In genomic region chr8:94892917-94893316, GRCm38 (mm10) we compare ENCODE assay signal across 21 mouse cellular contexts. TPM values are rescaled to one million over a fixed set of nuclear protein-coding genes. Genes with fewer than 3 reads are reported as not detected.
DNase-seq lines count a peak whose midpoint lies in the region; ATAC-seq and TF ChIP-seq lines count a peak whose summit lies in the region.
"Had no signal": no experiment of that assay in that cellular context is flagged by ENCODE, and none has a peak within 500 bp of the region (broad histone marks: within the 10 kb centered on the region; RNA-seq: fewer than 3 reads in every experiment).

No protein-coding gene starts in this region.

- H3K27me3 ChIP-seq in heart, embryonic 12.5 days (replicated peaks) = no peaks in the 10 kb centered on the region
- 0 out of 2 replicates have a peak, but pooled peaks cover 9% of the 10 kb centered on the region for H3K27me3 ChIP-seq in kidney, embryonic 15.5 days
- no peaks in the 10 kb centered on the region for H3K27me3 ChIP-seq in lung, embryonic 15.5 days
- no peaks in the 10 kb centered on the region for H3K27me3 ChIP-seq in limb, embryonic 10.5 days (ENCODE audit: low read depth, poor library complexity, severe bottlenecking)
- H3K27me3 ChIP-seq: midbrain, embryonic 13.5 days; neural tube, embryonic 12.5 days had no signal

- H3K9me3 ChIP-seq in heart, embryonic 12.5 days (replicated peaks) = no peaks in the 10 kb centered on the region
- H3K9me3 ChIP-seq in kidney, embryonic 15.5 days (replicated peaks) = no peaks in the 10 kb centered on the region
- H3K9me3 ChIP-seq in lung, embryonic 15.5 days = no peaks in the 10 kb centered on the region
- H3K9me3 ChIP-seq in limb, embryonic 10.5 days (replicated peaks) = no peaks in the 10 kb centered on the region
- H3K9me3 ChIP-seq: forebrain, embryonic 12.5 days; hindbrain, embryonic 13.5 days; midbrain, embryonic 13.5 days; neural tube, embryonic 12.5 days had no signal

- no peak overlapping the region for H3K9ac ChIP-seq in heart, embryonic 12.5 days
- no peak overlapping the region for H3K9ac ChIP-seq in kidney, embryonic 15.5 days
- H3K9ac ChIP-seq in lung, embryonic 15.5 days = no peak overlapping the region
- H3K9ac ChIP-seq: forebrain, embryonic 12.5 days; hindbrain, embryonic 13.5 days; liver, embryonic 14.5 days; midbrain, embryonic 13.5 days; neural tube, embryonic 12.5 days had no signal

- 8% methylated on average over 2 of the region's 2 CpGs for WGBS in heart, embryonic 12.5 days
- 28% methylated on average over 2 of the region's 2 CpGs for WGBS in kidney, embryonic 15.5 days
- 20% methylated on average over 2 of the region's 2 CpGs for WGBS in lung, embryonic 15.5 days
- 32% methylated on average over 2 of the region's 2 CpGs for WGBS in lung, adult 2 months
- WGBS in limb, embryonic 10.5 days = 11% methylated on average over 2 of the region's 2 CpGs

- DNase-seq in heart, adult 9 months (ENCODE audit: low spot score in 2 of 2) = no peak
- no peak for DNase-seq in kidney, adult 8-10 months
- DNase-seq in lung, adult 2 months = no peak
- DNase-seq in limb, embryonic 10.5 days (ENCODE audit: low spot score) = no peak
- DNase-seq in B cell, adult 2 months = no peak
- DNase-seq: cerebellum, adult 18-20 months; cerebellum, postnatal 36 days; gastrocnemius, adult 2 months; kidney, postnatal 36 days; right cerebral cortex, postnatal 4 days; thymus, postnatal 25 days had no signal

- ATAC-seq in heart, embryonic 12.5 days (ENCODE audit: insufficient number of reproducible peaks, low FRiP score) = peak; percentile 64; the same call in 1 of the 2 replicates
- ATAC-seq in kidney, embryonic 15.5 days (replicated peaks; ENCODE audit: low FRiP score) = 0 out of 2 replicates have a peak, but pooled peaks have one; percentile 20
- peak; percentile 46 for ATAC-seq in lung, embryonic 15.5 days (ENCODE audit: borderline replicate concordance, extremely low read depth, low FRiP score, low TSS enrichment)
- ATAC-seq: inflammation-experienced regulatory T-cells, adult 6 months; midbrain, embryonic 13.5 days had no signal

- no peak overlapping the region for H3K4me3 ChIP-seq in heart, embryonic 12.5 days
- H3K4me3 ChIP-seq in kidney, embryonic 15.5 days (replicated peaks) = no peak overlapping the region
- no peak overlapping the region for H3K4me3 ChIP-seq in lung, embryonic 15.5 days
- H3K4me3 ChIP-seq in lung, adult 2 months (replicated peaks; ENCODE audit: extremely low read depth, low read depth, low read length) = no peak overlapping the region
- no peak overlapping the region for H3K4me3 ChIP-seq in limb, embryonic 10.5 days
- H3K4me3 ChIP-seq: forebrain, embryonic 12.5 days; gastrocnemius, adult 2 months; hindbrain, embryonic 13.5 days; midbrain, embryonic 13.5 days; neural tube, embryonic 12.5 days had no signal

- TF ChIP-seq CTCF in lung, adult 2 months (IDR thresholded peaks at IDR 0.05; ENCODE audit: insufficient read depth, low read length) = no peak

- no peaks in the 10 kb centered on the region for H3K36me3 ChIP-seq in heart, embryonic 12.5 days
- no peaks in the 10 kb centered on the region for H3K36me3 ChIP-seq in kidney, embryonic 15.5 days
- no peaks in the 10 kb centered on the region for H3K36me3 ChIP-seq in lung, embryonic 15.5 days
- no peaks in the 10 kb centered on the region for H3K36me3 ChIP-seq in limb, embryonic 10.5 days
- H3K36me3 ChIP-seq: forebrain, embryonic 12.5 days; hindbrain, embryonic 13.5 days; midbrain, embryonic 13.5 days; neural tube, embryonic 12.5 days had no signal

- H3K4me1 ChIP-seq in heart, embryonic 12.5 days (replicated peaks) = peaks cover 41% of the 10 kb centered on the region
- H3K4me1 ChIP-seq in kidney, embryonic 15.5 days = 0 out of 2 replicates have a peak, but pooled peaks cover 4% of the 10 kb centered on the region
- H3K4me1 ChIP-seq in lung, embryonic 15.5 days = no peaks in the 10 kb centered on the region
- no peaks in the 10 kb centered on the region for H3K4me1 ChIP-seq in lung, adult 2 months (ENCODE audit: control insufficient read depth, insufficient read depth, low read length)
- H3K4me1 ChIP-seq in limb, embryonic 10.5 days = peaks cover 40% of the 10 kb centered on the region
- H3K4me1 ChIP-seq: forebrain, embryonic 12.5 days; midbrain, embryonic 13.5 days had no signal

- H3K4me2 ChIP-seq in heart, embryonic 12.5 days = no peak overlapping the region
- H3K4me2 ChIP-seq in kidney, embryonic 15.5 days = no peak overlapping the region
- no peak overlapping the region for H3K4me2 ChIP-seq in lung, embryonic 15.5 days
- H3K4me2 ChIP-seq: forebrain, embryonic 12.5 days; hindbrain, embryonic 13.5 days; midbrain, embryonic 13.5 days; neural tube, embryonic 12.5 days had no signal

- H3K27ac ChIP-seq in heart, embryonic 12.5 days (ENCODE audit: poor library complexity, severe bottlenecking) = peak overlapping the region; percentile 56
- H3K27ac ChIP-seq in kidney, embryonic 15.5 days = peak overlapping the region; percentile 11; the same call in 1 of the 2 replicates
- H3K27ac ChIP-seq in lung, embryonic 15.5 days = peak overlapping the region; percentile 70
- H3K27ac ChIP-seq in limb, embryonic 10.5 days = 0 out of 2 replicates have a peak overlapping the region, but pooled peaks have one; percentile 2
- H3K27ac ChIP-seq: forebrain, embryonic 12.5 days; gastrocnemius, adult 2 months; hindbrain, embryonic 13.5 days; liver, embryonic 14.5 days; midbrain, embryonic 13.5 days; neural tube, embryonic 12.5 days had no signal

- no peak for TF ChIP-seq POLR2A in lung, adult 2 months (IDR thresholded peaks at IDR 0.05; ENCODE audit: borderline replicate concordance, extremely low read depth, low read depth, low read length)

RNA-seq across cellular contexts. Expression of gene Dok4, which starts 16.8 kb away (rescaled TPM):
- polyA plus RNA-seq in heart, embryonic 12.5 days (2016; fragmentation: Nextera tagmentation; extraction: Ambion mirVana) = 53.3 and 54.2 TPM in 2 replicates
- 27.0 and 32.8 TPM in 2 replicates for polyA plus RNA-seq in kidney, embryonic 15.5 days (2015; fragmentation: Nextera tagmentation; extraction: Ambion mirVana)
- polyA plus RNA-seq in lung, embryonic 15.5 days (2015; fragmentation: Nextera tagmentation; extraction: Ambion mirVana) = 40.4 and 45.7 TPM in 2 replicates
- 39.6 and 46.4 TPM in 2 replicates for polyA plus RNA-seq in lung, adult 2 months (2012; rRNA removed)
- 23.4 and 33.1 TPM in 2 replicates for polyA plus RNA-seq in limb, embryonic 10.5 days (2016; fragmentation: Nextera tagmentation; extraction: Ambion mirVana)

RNA-seq across cellular contexts. Expression of gene Ccdc102a, which starts 25.0 kb away (rescaled TPM):
- polyA plus RNA-seq in heart, embryonic 12.5 days (2016; fragmentation: Nextera tagmentation; extraction: Ambion mirVana) = 26.2 and 28.2 TPM in 2 replicates
- 21.6 and 24.1 TPM in 2 replicates for polyA plus RNA-seq in kidney, embryonic 15.5 days (2015; fragmentation: Nextera tagmentation; extraction: Ambion mirVana)
- 28.7 and 29.3 TPM in 2 replicates for polyA plus RNA-seq in lung, embryonic 15.5 days (2015; fragmentation: Nextera tagmentation; extraction: Ambion mirVana)
- 19.0 and 21.2 TPM in 2 replicates for polyA plus RNA-seq in lung, adult 2 months (2012; rRNA removed)
- polyA plus RNA-seq in limb, embryonic 10.5 days (2016; fragmentation: Nextera tagmentation; extraction: Ambion mirVana) = 27.0 and 32.3 TPM in 2 replicates

RNA-seq across cellular contexts. Expression of gene Adgrg5, which starts 30.6 kb away (rescaled TPM):
- polyA plus RNA-seq in heart, embryonic 12.5 days (2016; fragmentation: Nextera tagmentation; extraction: Ambion mirVana) = 0.09 TPM in 1 of 2 replicates, not detected in the other
- 0.05 and 0.13 TPM in 2 replicates for polyA plus RNA-seq in kidney, embryonic 15.5 days (2015; fragmentation: Nextera tagmentation; extraction: Ambion mirVana)
- polyA plus RNA-seq in lung, embryonic 15.5 days (2015; fragmentation: Nextera tagmentation; extraction: Ambion mirVana) = 0.29 and 0.36 TPM in 2 replicates
- polyA plus RNA-seq in lung, adult 2 months (2012; rRNA removed) = 4.8 and 5.3 TPM in 2 replicates
- 0.18 and 0.74 TPM in 2 replicates for polyA plus RNA-seq in limb, embryonic 10.5 days (2016; fragmentation: Nextera tagmentation; extraction: Ambion mirVana)
- polyA plus RNA-seq: embryonic facial prominence, embryonic 11.5 days; forebrain, embryonic 12.5 days; hindbrain, embryonic 13.5 days had no signal

RNA-seq across cellular contexts. Expression of gene Polr2c, which starts 35.7 kb away (rescaled TPM):
- 122 and 126 TPM in 2 replicates for polyA plus RNA-seq in heart, embryonic 12.5 days (2016; fragmentation: Nextera tagmentation; extraction: Ambion mirVana)
- polyA plus RNA-seq in kidney, embryonic 15.5 days (2015; fragmentation: Nextera tagmentation; extraction: Ambion mirVana) = 155 and 157 TPM in 2 replicates
- polyA plus RNA-seq in lung, embryonic 15.5 days (2015; fragmentation: Nextera tagmentation; extraction: Ambion mirVana) = 161 and 164 TPM in 2 replicates
- 81.9 and 105 TPM in 2 replicates for polyA plus RNA-seq in lung, adult 2 months (2012; rRNA removed)
- polyA plus RNA-seq in limb, embryonic 10.5 days (2016; fragmentation: Nextera tagmentation; extraction: Ambion mirVana) = 201 and 208 TPM in 2 replicates

RNA-seq across cellular contexts. Expression of gene Ciapin1, which starts 54.8 kb away (rescaled TPM):
- polyA plus RNA-seq in heart, embryonic 12.5 days (2016; fragmentation: Nextera tagmentation; extraction: Ambion mirVana) = 102 and 109 TPM in 2 replicates
- polyA plus RNA-seq in kidney, embryonic 15.5 days (2015; fragmentation: Nextera tagmentation; extraction: Ambion mirVana) = 115 and 126 TPM in 2 replicates
- 104 and 105 TPM in 2 replicates for polyA plus RNA-seq in lung, embryonic 15.5 days (2015; fragmentation: Nextera tagmentation; extraction: Ambion mirVana)
- 22.9 and 27.8 TPM in 2 replicates for polyA plus RNA-seq in lung, adult 2 months (2012; rRNA removed)
- 195 and 198 TPM in 2 replicates for polyA plus RNA-seq in limb, embryonic 10.5 days (2016; fragmentation: Nextera tagmentation; extraction: Ambion mirVana)

Comparison
In these comparisons a context has a peak if more than half of its experiments do, and no peak if none do; other contexts are left out.
1. H3K27ac ChIP-seq: peak in every context shown above with its lines; median percentile 70 in lung, embryonic 15.5 days; 56 in heart, embryonic 12.5 days; 11 in kidney, embryonic 15.5 days; 2 in limb, embryonic 10.5 days.